Mouse (Mus musculus): ENCODE measurements at regions not wholly inside any gene's neighbourhood (a gene's known extent, or its start where the extent isn't known, plus 50 kb on each side); places are given as distances from the start of the nearest gene placed in this dataset.
"Not testable (repeated sequence)": the region's sequence is repeated elsewhere in the genome, so short reads cannot be mapped to it uniquely, and the experiment has no call there.

DNA sequence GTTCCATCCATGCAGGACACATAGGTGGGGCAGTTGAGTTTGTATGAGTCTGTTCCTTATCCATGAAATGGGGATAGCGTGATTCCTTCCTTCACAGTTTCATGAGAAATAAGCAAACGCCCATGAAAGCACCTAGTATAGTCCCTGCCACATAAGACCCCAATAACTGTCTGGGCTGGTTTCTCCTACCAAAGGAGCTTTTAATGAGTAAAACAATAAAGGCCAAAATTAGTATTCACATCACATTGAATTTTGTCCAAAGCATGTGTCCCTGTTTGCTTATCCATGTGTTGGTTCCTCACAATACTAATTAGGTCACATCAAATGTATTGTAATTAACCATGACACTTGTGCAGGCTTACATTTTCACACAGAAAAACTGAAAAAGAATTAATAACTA, 221.3 kb downstream of the Prdm13 start:
- no peak for DNase-seq (ENCODE audit: extremely low read depth, insufficient read length, low spot score)

DNA sequence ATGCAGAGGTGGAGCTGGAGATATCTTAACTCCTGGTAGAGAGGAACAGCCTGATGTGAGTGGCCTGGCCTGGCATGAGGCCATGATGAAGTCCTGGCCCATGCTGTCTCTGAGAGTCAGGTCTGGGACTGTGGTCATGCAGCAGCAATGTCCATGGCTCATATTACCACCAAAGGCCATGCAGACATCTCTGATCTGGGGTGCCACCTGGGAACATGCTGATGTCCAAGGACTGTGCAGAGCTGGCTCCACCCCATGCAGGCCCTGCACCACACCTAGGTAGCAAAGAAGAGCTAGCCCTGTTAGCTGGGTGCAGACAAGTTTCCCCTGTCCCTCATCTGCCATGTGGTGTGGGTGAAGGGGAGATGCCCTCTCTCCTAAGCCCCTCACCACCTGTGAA, 244.5 kb downstream of the Prdm13 start:
- no peak for DNase-seq (ENCODE audit: extremely low read depth, insufficient read length, low spot score)

DNA sequence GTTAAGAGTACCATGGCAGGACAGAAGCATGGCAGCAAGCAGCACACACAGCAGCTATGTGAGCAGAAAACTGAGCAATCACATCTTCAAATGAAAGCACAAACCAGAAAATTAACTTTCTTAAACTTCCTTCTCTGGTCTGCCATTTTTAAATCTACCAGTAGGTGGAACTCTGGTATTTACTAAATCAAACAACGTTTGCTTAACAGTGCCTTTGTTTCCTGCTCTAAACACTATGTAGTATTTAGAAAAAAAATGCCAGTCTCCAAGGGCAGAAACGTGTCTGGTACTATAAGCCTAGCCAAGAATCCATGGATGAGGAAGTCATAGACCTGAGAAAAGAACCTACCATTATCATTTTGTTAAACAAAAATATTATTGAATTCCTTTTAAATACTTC, 249.1 kb downstream of the Prdm13 start:
- no peak for DNase-seq (ENCODE audit: extremely low read depth, insufficient read length, low spot score)

DNA sequence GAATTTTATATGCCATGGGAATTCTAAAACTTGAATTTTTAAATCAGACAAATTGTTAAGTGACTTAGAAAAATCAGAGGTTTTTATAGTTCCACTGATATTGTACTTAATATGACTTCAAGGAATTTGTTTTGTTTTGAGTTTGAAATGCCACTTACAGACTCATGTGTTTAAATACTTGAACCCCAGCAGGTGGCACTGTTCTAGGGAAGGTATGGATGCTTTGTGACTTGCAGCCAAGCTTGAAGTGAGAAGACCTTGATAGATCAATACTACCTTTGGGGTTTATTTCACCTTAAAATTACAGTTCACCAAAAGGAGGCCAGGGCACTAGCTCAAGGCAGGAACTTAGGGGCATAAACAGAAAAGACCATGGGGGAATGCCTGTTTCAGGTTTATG, 277.9 kb downstream of the Prdm13 start:
- DNase-seq (ENCODE audit: extremely low read depth, insufficient read length, low spot score), result no peak

DNA sequence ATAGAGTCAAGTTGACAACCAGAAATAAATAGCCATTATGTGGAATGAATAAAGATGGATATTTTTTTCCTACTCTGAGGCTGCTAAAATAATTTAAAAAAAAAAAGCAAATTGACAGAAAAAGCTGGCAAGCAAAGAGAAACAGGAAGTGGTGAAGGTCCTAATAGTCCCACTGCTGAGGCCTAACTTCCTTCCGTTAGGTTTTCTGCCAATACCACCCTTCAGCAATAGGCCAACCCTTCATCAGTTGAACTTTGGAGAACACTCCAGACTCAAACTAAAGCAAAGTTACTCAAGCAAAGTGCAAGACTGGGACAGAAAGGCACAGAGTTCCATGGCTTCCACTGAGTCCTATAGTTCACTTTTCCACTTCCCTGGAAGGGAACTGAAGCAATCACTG, 316.4 kb downstream of the Prdm13 start:
- DNase-seq (ENCODE audit: extremely low read depth, insufficient read length, low spot score), result no peak

DNA sequence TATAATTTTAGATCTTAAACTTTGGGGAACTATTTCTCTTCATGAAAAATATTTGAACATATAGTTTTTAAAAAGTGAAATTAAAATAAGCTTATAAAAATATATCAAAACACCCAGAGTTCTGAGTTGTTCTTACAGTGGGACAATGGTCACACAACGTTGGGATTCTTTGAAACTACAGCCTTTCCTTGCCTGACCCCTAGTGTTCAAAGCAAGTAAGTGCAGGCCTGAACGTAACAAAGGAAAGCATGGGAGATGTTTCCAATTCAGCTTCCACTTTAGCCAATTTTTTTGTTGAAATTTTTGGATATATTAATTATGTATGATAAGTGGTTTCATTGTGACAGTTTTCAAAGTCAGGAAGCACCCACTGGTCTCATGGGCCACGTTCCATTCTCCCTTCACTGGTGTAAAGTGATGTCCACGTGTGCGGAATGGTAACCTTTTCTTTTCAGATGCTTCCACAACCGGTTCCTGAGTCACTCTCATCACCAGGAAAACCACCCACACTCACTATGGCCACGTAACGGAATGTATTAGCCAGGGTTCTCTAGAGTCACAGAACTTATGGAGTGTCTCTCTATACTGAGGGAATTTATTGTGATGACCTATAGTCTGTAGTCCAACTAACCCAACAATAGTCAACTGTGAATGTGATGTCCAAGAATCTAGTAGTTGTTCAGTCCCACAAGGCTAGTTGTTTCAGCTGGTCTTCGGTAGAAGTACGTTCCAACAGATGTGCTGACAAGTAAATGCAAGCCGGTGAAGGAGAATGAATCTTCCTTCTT, 317.3 kb downstream of the Prdm13 start:
- DNase-seq (ENCODE audit: extremely low read depth, insufficient read length, low spot score), result no peak

DNA sequence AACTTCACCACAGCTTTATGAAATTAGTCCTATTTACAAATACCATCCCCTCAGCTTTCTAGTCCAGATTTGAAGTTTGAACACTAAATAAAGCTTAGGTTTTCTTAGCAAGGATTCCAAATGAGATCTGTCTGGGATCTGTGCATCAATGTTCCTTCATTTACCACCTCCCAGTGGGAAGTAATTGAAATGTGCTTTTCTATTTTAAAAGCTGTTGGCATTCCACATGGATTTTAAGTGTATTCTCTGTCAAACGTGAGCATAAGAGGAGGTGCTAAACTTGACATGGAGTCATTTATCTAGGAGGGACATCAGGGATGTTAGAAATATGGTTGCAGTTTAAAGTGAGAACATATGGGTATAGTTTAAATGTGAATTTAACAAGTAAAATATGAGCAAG, 364.0 kb downstream of the Prdm13 start:
- DNase-seq (ENCODE audit: extremely low read depth, insufficient read length, low spot score), result no peak

DNA sequence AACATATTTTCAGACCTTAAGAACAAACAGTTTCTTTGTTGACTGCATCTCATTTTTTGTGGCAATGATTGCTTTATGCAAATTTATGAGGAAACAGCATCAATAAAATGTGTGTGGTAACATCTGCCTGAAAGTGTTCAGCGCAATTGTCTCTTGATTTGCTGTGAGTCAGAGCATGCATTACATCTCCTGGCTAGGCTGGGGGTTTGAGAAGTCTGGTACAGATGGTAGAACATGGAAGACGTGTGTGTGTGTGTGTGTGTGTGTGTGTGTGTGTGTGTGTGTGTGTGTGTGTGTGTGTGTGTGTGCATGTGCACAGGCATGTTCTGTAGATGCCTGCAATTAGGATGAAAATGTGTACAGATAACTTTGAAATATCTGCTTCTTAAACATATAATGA, 376.5 kb downstream of the Prdm13 start:
- DNase-seq (ENCODE audit: extremely low read depth, insufficient read length, low spot score), result not testable (repeated sequence)

DNA sequence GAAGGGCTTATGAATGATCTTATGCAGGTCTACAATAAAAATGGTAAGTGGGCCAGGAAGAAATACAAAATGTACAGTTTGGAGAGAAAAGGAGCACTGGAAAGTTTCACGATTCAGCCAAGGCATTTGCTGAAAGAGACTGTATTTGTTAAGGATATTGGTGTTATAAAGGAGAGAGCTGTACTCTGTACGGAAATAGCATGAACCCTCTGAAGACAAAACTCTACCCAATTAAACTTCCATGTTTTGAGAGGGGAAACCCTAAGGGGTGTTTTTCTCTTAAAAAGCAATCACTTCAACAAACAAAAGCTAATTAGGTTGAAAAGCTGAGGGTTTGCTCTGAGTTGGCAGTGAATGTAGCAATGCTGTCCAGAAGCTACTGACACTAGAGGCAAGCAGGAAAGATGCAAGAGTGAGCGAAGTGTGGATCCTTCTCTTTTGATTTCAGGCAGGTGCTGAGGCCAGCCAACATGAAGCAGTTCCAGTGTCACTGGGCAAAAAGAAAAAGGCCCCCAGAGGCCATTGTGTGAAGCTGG, 378.2 kb downstream of the Prdm13 start:
- no peak for DNase-seq (ENCODE audit: extremely low read depth, insufficient read length, low spot score)

DNA sequence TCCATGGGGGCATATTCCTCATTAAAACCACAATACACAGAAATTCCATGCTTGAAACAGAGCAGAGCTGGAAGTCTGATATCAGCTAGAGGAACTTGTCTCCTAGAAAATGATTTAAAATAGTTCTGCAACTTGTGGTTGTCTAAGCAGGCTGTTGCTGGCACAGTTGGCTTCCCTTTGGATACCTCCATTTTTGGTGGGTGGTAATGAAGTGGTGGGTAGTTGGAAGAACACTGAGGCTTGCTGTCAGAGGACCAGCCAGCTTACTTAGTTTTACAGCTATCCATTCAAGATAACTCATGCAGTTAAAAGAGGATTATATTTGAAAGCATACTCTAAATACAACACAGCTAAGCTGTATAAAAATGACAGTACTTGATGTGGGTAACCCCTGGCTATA, 385.6 kb downstream of the Prdm13 start:
- DNase-seq (ENCODE audit: extremely low read depth, insufficient read length, low spot score), result no peak

DNA sequence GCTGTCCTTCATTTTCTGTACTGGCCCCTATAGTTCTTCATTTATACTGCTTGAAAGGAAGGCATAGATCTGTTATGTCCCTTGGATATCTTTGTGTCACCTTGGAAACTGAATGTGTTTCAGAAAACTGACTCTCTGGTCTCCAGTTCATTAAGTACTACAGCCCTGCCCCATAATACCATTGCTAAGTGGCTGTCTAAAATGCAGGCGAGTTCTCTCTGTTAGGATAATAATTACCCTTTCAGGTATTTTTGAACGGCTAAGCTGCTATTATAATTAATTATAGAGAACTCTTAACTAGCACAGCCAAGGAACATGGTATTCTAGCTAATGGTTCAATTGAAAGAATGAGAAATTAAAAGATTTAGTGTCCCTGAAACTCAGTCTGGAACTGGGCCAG, 418.5 kb downstream of the Prdm13 start:
- no peak for DNase-seq (ENCODE audit: extremely low read depth, insufficient read length, low spot score)

DNA sequence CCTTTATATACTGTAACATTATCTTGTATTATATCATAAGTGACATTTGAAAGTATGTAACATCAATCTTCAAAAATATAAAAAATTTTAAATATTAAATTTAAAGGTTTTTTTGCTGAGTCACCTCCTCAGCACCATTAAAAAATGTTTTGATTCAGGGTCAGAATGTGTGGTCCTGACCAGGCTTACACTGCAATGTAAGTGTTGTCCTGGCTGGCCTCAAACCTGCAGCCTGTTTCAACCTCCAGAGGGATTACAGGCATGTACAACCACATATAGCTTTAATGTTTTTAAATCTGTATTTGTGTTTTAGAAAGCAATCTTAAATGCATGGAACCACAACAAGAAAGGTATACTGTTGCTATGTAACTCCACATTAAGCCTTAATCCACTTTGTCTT, 418.9 kb downstream of the Prdm13 start:
- no peak for DNase-seq (ENCODE audit: extremely low read depth, insufficient read length, low spot score)

DNA sequence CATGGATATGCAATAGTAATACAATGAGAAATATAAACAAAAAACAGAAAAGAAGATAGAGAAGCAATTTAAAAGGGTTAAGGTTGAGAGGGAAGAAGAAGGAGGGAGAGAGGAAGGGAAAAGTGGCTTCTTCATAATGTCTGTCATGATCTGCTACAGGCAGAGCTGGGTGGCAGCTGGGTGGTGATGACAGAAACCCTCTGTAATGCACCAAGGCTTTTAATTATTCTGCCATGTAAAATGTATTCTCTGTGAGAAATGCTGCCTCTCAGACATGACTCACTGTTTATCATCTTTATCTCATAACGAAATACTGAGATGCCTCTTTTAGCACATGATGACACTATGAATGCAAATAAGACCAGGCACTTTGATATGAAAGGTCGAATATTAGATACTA, 435.4 kb downstream of the Prdm13 start:
- DNase-seq (ENCODE audit: extremely low read depth, insufficient read length, low spot score), result no peak

DNA sequence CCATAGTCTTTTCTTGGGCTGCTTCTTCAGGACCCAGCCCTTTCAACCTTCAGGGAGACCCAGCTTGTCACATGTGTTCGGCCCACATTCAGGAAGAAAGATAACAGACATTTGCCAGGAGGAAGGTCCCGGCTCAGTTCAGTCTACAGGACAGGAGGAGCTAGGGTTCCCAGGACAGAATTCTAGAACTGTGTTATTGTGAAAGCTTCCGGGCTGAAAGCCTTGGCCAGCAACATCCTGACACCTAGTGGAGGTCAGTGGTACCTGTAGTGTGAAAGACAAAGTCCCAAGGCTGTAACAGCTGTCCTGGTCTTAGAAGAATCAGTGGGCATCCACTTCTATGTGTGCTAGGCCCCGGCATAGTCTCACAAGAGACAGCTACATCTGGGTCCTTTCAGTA, 463.1 kb downstream of the Prdm13 start:
- DNase-seq (ENCODE audit: extremely low read depth, insufficient read length, low spot score), result peak; percentile 9

DNA sequence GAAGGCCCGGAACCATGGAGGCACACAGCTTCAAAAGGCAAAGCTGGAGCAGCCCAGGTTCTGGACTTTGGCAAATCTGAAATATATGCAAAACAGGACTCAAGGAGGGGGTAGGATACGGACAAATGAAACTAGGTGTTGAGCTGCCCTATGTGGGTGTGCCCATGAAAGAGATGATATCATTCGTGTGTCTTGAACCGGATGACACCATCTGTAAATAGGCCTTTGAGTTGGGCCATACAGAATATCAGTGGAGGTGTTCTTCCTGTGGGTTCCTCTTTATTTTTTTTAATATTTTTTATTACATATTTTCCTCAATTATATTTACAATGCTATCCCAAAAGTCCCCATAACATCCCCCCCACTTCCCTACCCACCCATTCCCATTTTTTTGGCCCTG, 478.1 kb downstream of the Prdm13 start:
- DNase-seq (ENCODE audit: extremely low read depth, insufficient read length, low spot score), result no peak

DNA sequence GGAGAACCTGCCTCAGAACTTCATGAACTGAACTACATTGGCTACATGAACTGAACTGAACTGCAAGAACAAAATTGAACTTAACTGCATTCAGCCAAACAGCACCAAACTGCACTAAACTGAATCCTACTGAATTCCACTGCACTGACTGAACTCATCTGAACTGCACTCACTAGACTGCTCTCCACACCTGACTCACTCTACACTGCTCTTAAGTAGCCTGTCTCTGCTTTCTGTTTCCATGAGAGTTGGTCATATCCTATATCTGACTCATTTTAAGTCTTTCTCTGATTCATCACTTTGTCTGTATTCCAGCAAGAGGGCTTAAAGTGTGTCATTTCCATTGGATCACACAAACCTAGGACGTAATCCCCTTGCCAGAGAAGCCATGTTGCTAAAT, 490.1 kb downstream of the Prdm13 start:
- DNase-seq (ENCODE audit: extremely low read depth, insufficient read length, low spot score), result no peak

DNA sequence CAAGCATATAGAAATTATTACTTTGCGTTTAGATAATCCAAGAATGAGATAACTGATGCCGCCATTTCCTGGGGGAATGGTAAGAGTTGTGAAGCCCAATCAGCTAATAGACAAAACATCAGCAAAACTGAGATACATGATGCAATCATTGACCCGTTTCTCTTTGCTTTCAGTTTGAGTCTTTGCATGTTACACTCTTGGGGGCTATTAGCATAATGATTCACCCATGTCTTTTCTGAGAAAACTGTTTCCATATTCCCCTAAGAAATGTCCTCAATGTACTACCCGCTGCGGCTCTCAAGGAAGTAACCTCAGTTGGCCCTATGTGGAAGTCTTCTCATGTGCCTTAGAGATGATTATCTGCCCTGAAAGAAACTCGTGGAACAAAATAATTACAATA, 512.0 kb downstream of the Prdm13 start:
- DNase-seq (ENCODE audit: extremely low read depth, insufficient read length, low spot score), result no peak

DNA sequence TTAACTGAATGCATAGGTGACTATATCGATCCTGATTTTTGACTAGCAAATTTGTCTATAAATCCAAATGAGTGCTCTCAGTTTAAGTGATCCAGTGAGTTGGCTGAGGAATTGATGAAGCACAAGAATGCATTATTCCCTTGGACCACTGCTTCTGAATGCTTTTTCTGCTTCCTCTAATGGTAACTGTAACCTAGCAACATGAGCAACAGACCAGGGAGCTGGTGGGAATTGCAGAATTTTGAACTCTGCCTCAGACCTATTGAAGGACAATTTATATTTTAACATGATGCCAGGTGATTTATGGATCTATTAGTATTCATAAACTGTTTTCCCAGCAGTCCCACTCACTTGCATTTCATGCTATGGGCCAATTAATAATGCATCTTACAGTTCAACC, 512.7 kb downstream of the Prdm13 start:
- DNase-seq (ENCODE audit: extremely low read depth, insufficient read length, low spot score), result no peak

DNA sequence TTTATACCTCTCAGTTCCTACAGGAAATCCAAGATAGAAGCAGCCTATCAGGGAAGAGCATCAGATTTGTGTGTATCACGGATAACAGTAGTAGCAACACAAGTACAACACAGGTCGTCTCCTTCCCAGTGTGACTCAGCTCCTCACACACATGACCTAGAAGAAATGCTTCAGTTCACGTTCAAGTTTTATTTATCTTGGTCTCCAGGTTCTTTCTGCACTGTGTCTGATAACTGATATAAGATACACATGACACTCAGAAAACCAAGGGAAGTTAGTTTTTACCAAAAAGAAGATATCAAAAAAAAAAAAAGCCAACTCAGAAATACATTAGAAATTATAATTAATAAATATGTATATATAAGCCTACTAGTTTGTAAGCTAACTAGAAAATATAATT, 515.0 kb downstream of the Prdm13 start:
- no peak for DNase-seq (ENCODE audit: extremely low read depth, insufficient read length, low spot score)

DNA sequence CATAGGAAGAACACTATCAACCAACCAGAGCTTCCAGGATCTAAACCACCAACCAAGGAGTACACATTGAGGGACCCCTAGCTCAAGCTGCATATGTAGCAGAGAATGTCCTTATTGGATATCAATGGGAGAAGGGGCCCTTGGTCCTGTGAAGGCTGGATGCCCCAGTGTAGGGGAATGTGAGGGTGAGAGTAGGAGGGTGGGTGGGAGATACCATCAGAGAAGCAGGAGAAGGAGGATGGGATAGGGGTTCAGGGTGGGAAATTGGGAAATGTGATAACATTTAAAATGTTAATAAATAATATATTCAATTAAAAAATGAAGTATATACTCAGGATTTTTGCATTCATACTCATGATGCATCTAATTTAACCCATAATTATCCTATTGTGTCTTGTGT, 523.6 kb downstream of the Prdm13 start:
- no peak for DNase-seq (ENCODE audit: extremely low read depth, insufficient read length, low spot score)

DNA sequence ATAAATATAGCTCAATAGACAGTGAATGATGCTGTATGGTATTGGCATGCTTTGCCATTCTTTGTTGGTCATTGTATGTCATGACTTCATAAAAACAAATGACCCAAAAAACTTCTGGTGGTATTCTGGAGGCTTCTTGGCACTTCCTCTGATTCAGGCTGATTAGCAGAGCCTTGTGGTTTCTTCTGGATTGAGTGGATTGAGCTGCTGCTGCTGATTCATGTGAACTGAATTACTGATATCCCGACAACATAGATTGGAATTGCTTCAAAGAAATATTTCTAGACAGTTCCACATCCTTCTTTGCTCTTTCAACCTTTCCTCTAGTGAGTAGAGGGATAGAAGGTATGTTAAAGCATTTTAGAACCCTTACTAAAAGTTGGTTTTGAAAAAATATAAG, 559.9 kb downstream of the Prdm13 start:
- no peak for DNase-seq (ENCODE audit: extremely low read depth, insufficient read length, low spot score)

DNA sequence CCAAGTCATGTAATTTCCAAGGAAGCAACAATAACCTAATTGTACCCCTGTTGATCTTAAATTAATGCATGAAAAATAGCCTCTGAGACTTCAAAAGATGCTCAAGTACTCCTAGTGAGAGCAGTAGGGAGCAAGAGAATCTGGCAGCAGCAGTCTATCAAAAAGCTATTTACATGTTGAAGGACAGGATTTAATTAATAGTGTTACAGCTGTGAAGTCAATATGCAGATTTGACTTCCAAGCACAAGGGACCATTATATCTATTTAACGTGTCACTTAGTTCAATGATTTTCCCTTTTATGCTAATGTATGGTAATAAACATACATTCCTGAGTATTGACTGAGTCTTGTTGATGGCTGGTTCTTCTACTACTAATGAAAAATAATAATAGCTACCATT, 590.0 kb downstream of the Prdm13 start:
- no peak for DNase-seq (ENCODE audit: extremely low read depth, insufficient read length, low spot score)

Measured in 3134 (cell line).